8 mouse cellular contexts compared by ENCODE assay signal in the genomic region with DNA sequence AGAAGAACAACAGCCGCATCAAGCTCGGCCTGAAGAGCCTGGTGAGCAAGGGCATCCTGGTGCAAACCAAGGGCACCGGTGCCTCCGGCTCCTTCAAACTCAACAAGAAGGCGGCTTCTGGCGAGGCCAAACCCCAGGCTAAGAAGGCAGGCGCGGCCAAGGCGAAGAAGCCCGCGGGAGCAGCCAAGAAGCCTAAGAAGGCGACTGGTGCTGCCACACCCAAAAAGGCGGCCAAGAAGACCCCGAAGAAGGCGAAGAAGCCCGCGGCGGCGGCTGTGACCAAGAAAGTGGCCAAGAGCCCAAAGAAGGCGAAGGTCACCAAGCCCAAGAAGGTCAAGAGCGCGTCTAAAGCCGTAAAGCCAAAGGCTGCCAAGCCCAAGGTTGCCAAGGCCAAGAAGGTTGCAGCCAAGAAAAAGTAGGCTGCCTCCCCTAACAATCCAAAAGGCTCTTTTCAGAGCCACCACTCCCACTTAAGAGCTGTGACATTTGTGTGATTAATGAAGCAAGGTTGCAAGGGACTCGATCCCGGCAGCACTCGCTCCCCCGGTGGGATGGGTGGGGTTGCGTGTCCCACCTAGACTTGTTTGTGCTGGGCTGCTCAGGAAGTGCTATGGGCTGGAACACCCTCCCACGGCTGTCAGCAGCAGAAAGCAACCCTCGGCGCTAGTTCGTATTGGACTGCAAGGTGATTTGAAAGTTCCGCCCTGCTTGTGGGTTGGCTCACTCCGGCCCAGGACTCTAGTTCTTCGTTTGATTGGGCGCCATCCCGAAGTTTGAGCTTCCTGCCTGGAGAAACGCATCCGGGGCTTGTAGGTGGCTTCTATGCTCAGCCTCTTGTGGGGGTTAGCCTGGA. TPM values are rescaled to one million over a fixed set of nuclear protein-coding genes. Genes with fewer than 3 reads are reported as not detected.
DNase-seq lines count a peak whose midpoint lies in the region; ATAC-seq lines count a peak whose summit lies in the region.

No protein-coding gene starts in this region.

- WGBS in hindbrain, embryonic 15.5 days: under 1% methylated on average over 39 of the region's 39 CpGs

- H3K9ac ChIP-seq in hindbrain, embryonic 15.5 days: peak overlapping the region; percentile 62

- no peaks in the 10 kb centered on the region for H3K27me3 ChIP-seq in hindbrain, embryonic 15.5 days

- peak overlapping the region; percentile 58 for H3K4me3 ChIP-seq in hindbrain, embryonic 15.5 days

- peak overlapping the region; percentile 89 for H3K27ac ChIP-seq in hindbrain, embryonic 15.5 days (replicated peaks)

- H3K9me3 ChIP-seq in hindbrain, embryonic 15.5 days: no peaks in the 10 kb centered on the region

- H3K4me1 ChIP-seq in hindbrain, embryonic 15.5 days (replicated peaks): peaks cover 23% of the 10 kb centered on the region

- peak; percentile 99 for DNase-seq in R1 (ENCODE audit: low read depth, low spot score)
- peak; percentile 84 to 86 for DNase-seq in cerebellum, postnatal 36 days
- peak; percentile 92 to 96 for DNase-seq in frontal cortex, postnatal 36 days (ENCODE audit: low spot score in 2 of 2)
- DNase-seq in layer of hippocampus, postnatal 36 days: peak; percentile 90 to 93
- DNase-seq in lung, postnatal 25 days (ENCODE audit: low spot score): peak; percentile 98
- peak; percentile 82 for DNase-seq in retina, adult 2 months (ENCODE audit: low read depth, low spot score)
- peak; percentile 85 to 92 for DNase-seq in thymus, postnatal 36 days

- H3K36me3 ChIP-seq in hindbrain, embryonic 15.5 days: no peaks in the 10 kb centered on the region

- peak; percentile 94 for ATAC-seq in hindbrain, embryonic 15.5 days (ENCODE audit: low FRiP score, low read depth)

- H3K4me2 ChIP-seq in hindbrain, embryonic 15.5 days: peak overlapping the region; percentile 100

RNA-seq across cellular contexts. Expression of a gene that starts 0.7 kb away (rescaled TPM):
- 7.7 and 10.4 TPM in 2 replicates for polyA plus RNA-seq in hindbrain, embryonic 15.5 days (2015; fragmentation: Nextera tagmentation; extraction: Ambion mirVana)
- 10 to 100 TPM; 52.8 to 55.3 TPM for total RNA-seq in layer of hippocampus, postnatal 36 days (2021)

RNA-seq across cellular contexts. Expression of a gene that starts 6.1 kb away (rescaled TPM):
- 1.1 and 1.6 TPM in 2 replicates for polyA plus RNA-seq in hindbrain, embryonic 15.5 days (2015; fragmentation: Nextera tagmentation; extraction: Ambion mirVana)
- 1 to 10 TPM; 2.5 to 5.2 TPM for total RNA-seq in layer of hippocampus, postnatal 36 days (2021)

RNA-seq across cellular contexts. Expression of a gene that starts 7.2 kb away (rescaled TPM):
- polyA plus RNA-seq in hindbrain, embryonic 15.5 days (2015; fragmentation: Nextera tagmentation; extraction: Ambion mirVana): 0.54 TPM in 1 of 2 replicates, not detected in the other
- 10 to 100 TPM; 23.0 to 24.2 TPM for total RNA-seq in layer of hippocampus, postnatal 36 days (2021)

RNA-seq across cellular contexts. Expression of a gene that starts 11.6 kb away (rescaled TPM):
- polyA plus RNA-seq in hindbrain, embryonic 15.5 days (2015; fragmentation: Nextera tagmentation; extraction: Ambion mirVana): 7.4 and 9.8 TPM in 2 replicates
- 10 to 100 TPM; 29.8 to 37.0 TPM for total RNA-seq in layer of hippocampus, postnatal 36 days (2021)

RNA-seq across cellular contexts. Expression of a gene that starts 12.8 kb away (rescaled TPM):
- polyA plus RNA-seq in hindbrain, embryonic 15.5 days (2015; fragmentation: Nextera tagmentation; extraction: Ambion mirVana): 1.8 and 3.1 TPM in 2 replicates
- total RNA-seq in layer of hippocampus, postnatal 36 days (2021): 10 to 100 TPM; 15.0 to 21.4 TPM

Comparison
In these comparisons a context has a peak if more than half of its experiments do, and no peak if none do; other contexts are left out.
1. Peak in every context shown above with its lines: DNase-seq, ATAC-seq, H3K4me3 ChIP-seq and H3K27ac ChIP-seq.